Mouse (Mus musculus): ENCODE data around the gene Cry1.

GRCm38 (mm10) chr10:85149226-85149625 is 35.6 kb downstream of the Cry1 start:
- no peak for TF ChIP-seq CTCF (IDR thresholded peaks at IDR 0.05; ENCODE audit: low read depth)
- no peak for TF ChIP-seq EP300 (optimal IDR thresholded peaks at IDR 0.05)
